Mouse (Mus musculus): Measurements from ENCODE around the gene Ppp6r1. TPM values are rescaled to one million over a fixed set of nuclear protein-coding genes. Genes with fewer than 3 reads are reported as not detected.

Gene Ppp6r1
- total RNA-seq, 2 experiments from 2014 or later, result 74.9 to 76.3 TPM

DNA sequence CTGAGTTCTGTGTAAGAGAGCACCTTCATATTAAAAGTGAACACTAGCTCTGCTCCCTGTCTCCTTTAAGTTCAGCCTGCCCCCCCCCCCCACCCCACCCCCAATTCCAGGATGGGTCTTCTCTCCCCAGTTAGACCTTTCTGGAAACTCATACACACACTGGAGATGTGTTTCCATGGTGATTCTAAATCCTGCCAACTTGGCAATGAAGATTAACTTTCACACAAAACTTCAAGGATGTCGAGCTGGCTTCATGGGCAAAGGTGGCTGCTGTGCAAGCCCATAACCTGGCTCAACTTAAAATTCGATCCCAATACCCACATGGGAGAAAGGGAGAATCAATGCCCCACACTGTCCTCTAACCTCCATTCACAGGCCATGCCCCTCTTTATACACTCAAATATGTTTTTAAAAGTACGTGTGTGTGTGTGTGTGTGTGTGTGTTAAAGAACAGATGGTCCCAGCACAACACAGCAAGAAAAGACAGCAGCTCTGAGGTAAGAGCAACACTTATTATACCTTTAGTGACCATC lies 1.2 kb upstream of the Ppp6r1 start:
- no peak for DNase-seq (ENCODE audit: low spot score)
- intact Hi-C loops (cut with DNase I), result loop anchor here (2.0 to 10.0 kb wide), 4 partner anchors 25 to 955 kb away; partner anchors contain the start of genes Hspbp1, Rps9 and Ube2s

DNA sequence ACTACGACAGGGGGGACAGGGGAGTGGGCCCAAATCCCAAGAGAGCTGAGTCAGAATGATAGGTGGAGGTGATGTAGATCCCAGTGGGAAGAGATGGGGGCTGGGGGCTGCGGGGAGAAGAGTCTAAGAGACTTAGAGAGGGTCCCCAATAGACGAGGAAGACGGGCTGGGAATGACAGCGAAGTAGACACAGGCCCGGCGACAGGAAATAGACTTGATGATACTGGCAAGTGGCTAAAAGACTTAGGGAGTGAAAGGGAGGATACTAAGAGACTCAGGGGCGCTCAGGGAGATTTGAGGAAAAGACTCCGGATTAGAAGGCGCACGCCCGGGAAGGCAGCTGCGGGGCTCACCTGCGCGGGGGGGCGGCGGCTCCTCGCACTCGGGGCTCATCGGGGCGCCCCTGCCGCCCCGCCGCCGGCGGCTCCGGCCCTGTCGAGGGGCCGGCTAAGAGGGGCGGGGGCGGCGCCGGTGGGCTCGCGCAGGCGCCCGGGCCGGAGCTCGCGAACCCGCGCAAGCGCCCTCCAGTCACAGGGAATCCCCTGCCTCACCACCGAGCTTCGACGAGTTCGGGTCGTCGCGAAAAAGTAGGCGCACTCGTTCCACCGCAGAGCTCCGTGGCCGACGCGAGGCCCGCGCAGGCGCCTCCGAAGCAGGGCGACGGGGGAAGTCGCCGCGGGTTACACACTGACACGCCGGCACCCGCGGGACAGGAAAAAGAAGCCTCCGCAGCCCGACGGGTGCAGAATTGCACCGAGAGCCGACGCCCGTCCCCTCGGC lies 501 bp downstream of the Ppp6r1 start:
- intact Hi-C loops (cut with DNase I), result loop anchor here (2.0 to 10.0 kb wide), 4 partner anchors 26 to 954 kb away; partner anchors contain the start of genes Hspbp1, Rps9 and Ube2s
- no peak for DNase-seq (ENCODE audit: low spot score)

DNA sequence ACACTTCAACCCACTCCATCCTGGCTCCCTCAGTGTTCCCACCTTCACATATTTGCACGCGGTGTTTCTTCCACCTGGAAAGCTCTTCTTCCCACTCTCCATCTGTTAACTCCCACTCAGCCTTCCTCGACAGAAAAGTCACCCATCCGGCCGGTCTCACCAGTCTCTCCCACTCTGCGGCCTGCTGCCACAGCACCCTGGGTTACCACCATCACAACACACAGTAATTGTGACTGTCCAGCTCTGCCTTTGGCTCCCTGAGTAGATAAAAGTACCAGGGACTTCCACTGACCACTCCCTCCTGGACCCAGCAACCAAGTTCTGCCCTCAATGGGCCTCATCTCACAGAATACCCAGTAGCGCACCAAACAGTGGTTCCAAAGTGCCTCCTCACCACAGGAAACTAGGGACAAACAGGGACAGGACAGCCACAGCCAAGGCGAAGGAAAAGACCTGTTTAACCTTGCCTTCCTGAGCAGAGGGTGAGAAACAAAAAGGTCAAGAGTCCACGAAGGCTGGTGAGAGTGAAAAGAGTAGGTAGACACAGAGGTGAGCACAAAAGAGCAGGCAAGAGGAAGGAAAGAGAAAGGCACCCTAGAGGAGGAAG lies 1.2 kb downstream of the Ppp6r1 start:
- intact Hi-C loops (cut with DNase I), result loop anchor here (2.0 to 10.0 kb wide), 4 partner anchors 27 to 953 kb away; partner anchors contain the start of genes Hspbp1, Rps9 and Ube2s

DNA sequence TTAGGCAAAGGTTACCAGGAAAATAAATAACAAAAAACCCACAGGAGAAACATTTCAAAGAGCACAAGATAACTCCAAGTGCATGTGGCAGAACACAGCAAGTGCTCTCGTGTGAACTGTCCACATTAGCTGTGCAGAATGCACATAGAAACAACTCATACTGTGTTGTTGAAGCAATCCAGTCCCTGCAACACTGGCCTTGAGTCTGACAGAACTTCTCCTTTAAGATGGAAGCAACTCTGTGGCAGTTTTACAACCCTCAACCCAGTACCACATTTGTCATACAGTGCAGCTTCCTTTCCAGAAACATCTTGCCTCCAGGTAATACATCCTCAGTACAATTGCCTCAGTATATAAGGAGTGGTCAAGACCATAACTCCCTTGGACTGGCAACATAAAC lies 2.0 kb downstream of the Ppp6r1 start:
- intact Hi-C loops (cut with DNase I), result loop anchor here (5.0 to 10.0 kb wide), 3 partner anchors 155 to 952 kb away; partner anchors contain the start of genes Rps9 and Ube2s
- DNase-seq (ENCODE audit: low spot score), result no peak

More for the DNA sequence above, 1.2 kb downstream of the Ppp6r1 start:
- DNase-seq (ENCODE audit: low spot score), result no peak

DNA sequence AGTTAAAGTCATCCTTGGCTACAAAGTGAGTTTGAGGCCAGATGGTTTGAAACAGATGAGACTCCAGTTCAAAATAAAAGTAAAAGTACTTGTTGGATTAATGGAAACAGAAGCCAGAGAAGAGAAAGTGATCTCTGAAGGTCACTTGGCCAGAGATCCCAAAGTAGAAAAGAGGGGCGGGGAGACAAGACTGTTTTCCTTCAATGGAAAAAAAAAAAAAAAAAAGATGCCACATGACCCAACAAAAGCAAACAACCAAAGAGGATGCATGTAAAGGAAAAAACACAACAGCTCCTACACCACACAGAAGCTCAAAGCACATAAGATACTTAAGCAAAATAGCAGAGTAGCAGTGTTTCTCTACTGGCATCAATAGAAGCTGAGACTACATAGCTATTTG lies 2.9 kb downstream of the Ppp6r1 start:
- intact Hi-C loops (cut with DNase I), result loop anchor here (5.0 to 10.0 kb wide), 3 partner anchors 156 to 951 kb away; partner anchors contain the start of genes Rps9 and Ube2s
- no peak for DNase-seq (ENCODE audit: low spot score)

DNA sequence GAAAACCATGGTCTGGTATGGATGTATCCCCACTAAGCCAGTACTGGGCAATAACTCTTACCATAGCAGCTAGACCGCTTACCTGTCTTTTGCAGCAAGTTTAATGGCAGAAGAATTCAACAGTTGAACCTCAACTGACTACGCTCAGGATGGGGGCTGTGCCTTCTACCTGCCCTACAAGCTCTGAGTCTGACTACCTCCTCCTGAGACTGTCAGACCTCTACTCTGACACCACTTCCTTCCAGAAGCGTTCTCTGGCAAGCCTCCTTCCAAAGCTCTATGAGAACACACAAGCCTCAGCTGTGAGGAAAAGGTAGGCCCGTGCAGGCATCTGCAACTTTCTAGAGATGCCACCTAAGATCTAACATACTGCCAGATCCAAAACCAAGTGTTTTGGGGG lies 3.4 kb downstream of the Ppp6r1 start:
- intact Hi-C loops (cut with DNase I), result loop anchor here (5.0 to 10.0 kb wide), 3 partner anchors 157 to 951 kb away; partner anchors contain the start of genes Rps9 and Ube2s
- DNase-seq (ENCODE audit: low spot score), result no peak

DNA sequence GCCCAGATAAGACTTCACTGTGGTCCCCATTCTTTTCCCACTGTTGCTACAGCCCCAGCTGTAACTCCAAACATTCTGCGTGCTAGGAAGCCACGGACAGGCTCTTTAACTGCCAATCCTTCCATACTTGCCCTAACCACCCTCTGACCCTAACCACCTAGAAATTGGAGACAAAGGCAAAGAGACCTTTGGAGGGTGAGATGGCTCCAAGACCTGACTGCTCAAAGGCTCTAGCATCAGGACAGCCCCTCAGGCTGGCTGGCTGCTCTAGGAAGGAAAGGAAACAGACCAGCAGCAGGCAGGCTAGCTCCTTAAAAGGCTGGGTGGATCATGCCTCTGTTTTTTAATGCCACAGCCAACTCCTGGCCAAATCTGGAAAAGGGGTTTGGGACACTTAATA lies 4.6 kb downstream of the Ppp6r1 start:
- intact Hi-C loops (cut with DNase I), result loop anchor here (10.0 kb wide), 2 partner anchors 509 to 949 kb away; partner anchors contain the start of gene Rps9
- DNase-seq (ENCODE audit: low spot score), result no peak

DNA sequence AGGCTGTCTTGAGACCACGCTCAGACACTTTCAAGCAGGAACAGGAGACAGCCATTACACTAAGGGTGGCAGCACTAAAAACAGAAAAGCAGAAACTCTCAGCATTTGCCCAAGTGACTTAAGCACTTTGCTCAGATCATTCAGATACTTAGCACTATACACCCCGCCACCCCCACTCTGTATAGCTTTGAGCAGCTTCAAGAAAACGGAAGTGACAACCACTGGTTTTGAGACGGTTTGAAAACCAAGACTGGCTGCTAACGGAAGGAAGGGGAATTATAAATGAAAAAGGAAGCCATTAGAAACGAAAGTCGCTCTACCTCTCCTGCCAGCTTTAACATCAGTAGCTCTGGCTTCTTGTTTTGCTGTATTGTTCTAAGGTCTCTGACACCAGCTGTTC lies 5.0 kb downstream of the Ppp6r1 start:
- no peak for DNase-seq (ENCODE audit: low spot score)
- intact Hi-C loops (cut with DNase I), result loop anchor here (10.0 kb wide), 2 partner anchors 509 to 949 kb away; partner anchors contain the start of gene Rps9

DNA sequence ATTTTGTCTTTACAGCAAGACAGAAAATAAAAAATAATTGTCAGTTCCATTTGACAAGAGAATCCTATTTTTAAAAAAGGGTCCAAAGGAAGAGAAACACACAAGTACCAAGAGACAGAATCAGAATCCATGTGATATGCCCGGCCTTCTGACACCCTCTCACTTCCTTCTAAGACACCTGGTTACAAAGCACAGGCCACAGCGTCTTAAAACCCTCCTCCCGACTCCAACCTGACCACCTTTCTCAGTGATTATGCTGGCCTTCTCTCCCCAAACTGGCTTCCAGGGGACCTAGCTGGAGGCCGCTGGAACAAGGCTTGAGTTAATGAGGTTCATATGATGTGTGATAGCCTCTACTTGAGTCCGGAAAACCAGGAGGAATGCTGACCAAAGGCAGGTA lies 5.5 kb downstream of the Ppp6r1 start:
- intact Hi-C loops (cut with DNase I), result loop anchor here (10.0 kb wide), 2 partner anchors 509 to 949 kb away; partner anchors contain the start of gene Rps9
- DNase-seq (ENCODE audit: low spot score), result no peak

DNA sequence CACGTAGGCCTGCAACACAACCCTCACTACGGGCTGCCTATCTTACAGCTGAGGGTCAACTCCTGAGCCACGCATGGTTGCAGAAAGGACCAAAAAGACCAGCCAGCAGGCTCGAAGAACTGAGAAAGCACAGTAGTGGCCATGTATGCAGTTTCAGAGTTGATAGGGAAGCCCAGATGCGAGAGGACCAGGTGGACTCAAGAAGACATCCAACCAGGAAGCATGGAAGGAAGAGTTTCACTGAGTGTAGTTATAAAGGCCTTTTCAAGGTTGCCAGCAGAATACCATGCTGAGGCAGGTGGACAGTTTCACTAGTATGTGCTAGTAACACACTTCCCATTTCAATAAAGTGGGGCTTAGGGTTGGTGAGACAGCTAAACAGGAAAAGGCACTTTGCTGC lies 6.1 kb downstream of the Ppp6r1 start:
- no peak for DNase-seq (ENCODE audit: low spot score)
- intact Hi-C loops (cut with DNase I), result loop anchor here (10.0 kb wide), 2 partner anchors 508 to 948 kb away; partner anchors contain the start of gene Rps9

DNA sequence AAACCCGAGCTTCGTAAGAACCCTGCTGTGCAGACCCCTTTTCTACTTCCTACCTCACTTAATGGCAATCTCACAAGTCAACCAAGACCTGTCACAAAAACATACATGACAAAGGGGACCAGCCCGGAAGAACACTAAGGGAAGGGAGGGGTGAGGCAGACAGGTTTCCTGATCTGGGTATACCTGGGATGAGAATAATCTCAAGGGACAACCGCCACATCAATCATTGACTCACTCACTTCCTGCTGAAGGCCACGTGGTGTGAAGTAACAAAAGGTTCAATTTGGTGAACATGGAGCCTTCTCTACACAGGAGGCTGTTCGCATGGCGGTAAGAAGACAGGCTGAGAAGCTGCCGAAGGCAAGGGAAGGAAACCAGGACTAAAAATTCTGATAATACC lies 7.2 kb downstream of the Ppp6r1 start:
- DNase-seq (ENCODE audit: low spot score), result no peak
- intact Hi-C loops (cut with DNase I), result loop anchor here (10.0 kb wide), 2 partner anchors 507 to 947 kb away; partner anchors contain the start of gene Rps9

DNA sequence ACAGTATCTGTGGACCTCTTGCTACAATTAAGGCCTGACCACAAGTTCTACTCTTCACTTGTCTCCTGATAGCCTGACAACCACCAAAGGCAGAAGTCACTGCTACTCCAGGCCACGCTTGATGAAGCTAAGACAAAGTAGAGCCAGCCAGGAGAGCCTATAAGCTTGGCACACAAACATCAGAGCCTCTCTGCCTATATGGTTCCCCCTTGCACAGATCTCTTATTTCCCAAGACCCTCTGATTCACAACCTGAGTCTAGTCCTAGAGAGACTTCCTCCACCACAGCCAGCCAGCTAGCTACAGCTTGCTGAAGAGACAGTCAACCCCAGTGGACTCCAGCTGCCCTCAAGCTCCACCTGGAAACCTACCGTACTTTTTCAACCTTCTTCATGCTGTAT lies 10.8 kb downstream of the Ppp6r1 start:
- DNase-seq (ENCODE audit: low spot score), result no peak
- intact Hi-C loops (cut with DNase I), result no loop called here

DNA sequence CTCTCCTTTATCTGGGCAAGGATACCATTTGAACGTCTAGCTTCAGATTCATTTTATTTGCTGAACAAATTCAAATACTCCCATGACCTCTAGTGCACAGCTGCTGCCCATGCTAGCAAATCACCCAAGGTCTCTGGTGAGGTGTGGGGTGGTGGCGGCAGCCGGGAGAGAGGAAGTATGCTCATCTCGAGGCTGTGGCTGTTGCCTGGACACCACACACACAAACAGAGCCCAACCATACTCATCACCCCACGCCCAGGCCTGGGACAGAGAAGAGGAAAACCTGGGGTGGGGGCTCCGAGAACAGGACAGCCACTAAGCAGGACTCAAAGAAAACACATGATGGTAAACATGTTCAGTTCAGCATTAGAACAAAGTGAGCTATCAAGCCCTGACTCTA lies 11.5 kb downstream of the Ppp6r1 start:
- DNase-seq (ENCODE audit: low spot score), result peak; percentile 27
- intact Hi-C loops (cut with DNase I), result no loop called here

DNA sequence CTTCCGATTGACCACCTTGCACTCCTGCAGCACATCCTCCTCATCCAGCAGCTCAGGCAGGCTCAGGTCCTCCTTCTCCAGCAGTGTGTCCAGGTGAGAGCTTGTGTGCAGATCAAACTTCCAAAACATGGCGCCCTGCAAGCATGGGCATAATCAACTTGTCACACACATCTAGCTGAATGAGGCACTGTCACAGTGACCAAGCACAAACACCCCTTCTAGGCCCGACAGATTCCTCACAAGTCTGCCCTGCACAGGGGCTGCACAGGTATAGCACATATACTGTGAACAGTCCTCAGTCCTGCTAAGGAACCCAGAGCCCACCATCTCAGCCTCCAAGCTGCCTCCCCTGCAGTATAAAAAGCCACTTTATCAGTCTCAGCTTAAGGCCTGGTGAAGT lies 12.0 kb downstream of the Ppp6r1 start:
- intact Hi-C loops (cut with DNase I), result no loop called here
- no peak for DNase-seq (ENCODE audit: low spot score)

DNA sequence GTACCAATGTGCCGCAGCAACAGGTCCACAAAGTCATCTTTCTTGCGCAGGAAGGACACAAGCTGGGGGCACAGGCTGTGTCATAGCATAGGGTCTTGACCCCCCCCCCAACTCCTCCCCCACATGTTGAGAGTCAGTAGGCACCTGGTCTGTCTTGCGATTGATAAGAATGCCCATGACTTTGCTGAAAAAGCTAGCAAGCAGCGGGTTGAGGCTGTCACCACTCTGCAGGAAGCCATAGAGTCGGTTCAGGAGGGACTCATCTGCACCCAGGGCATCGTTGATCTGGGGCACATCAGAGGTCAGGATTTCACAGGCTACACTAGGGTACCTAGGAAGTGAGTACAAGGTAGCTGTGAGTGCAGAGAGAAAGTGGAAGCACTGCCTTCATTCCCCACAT lies 15.6 kb downstream of the Ppp6r1 start:
- DNase-seq (ENCODE audit: low spot score), result no peak
- intact Hi-C loops (cut with DNase I), result no loop called here

DNA sequence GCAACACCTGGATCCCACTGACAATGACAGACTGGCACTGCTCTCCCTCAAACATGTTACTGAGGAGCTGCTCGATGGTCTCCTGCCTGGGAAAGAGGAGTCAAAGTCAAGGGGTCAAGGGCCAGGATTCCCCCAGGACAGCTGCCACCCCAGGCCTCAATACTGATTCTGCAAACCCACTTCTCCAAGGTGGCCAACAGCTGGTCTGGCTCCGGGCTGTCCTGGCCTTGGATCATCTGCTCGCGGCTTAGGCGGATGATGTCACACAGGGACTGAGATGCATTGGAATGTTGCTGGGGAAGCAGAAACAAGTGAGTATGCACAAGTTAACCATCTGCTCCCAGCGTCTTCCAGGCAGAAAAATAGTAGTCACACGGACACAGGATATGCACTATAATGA lies 16.9 kb downstream of the Ppp6r1 start:
- intact Hi-C loops (cut with DNase I), result no loop called here
- DNase-seq (ENCODE audit: low spot score), result no peak

DNA sequence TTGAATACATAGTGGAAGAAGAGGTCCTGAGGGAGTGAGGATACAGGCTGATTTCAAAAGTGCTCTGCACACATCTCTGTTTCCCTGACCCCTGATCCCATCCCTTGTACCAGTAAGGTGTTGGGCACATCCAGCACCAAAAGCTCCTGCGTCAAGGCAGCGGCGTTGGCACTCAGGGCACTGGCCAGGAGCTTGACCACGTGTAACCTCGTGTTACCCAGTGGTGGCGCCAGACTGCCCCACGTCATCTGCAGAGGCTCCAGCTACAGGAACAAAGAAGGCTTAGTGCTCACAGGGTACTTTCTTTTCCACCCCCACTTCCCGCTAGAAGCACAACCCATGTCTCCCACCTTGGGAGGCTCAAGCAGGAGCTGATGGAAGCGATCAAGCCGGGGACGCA lies 17.7 kb downstream of the Ppp6r1 start:
- intact Hi-C loops (cut with DNase I), result no loop called here
- no peak for DNase-seq (ENCODE audit: low spot score)

DNA sequence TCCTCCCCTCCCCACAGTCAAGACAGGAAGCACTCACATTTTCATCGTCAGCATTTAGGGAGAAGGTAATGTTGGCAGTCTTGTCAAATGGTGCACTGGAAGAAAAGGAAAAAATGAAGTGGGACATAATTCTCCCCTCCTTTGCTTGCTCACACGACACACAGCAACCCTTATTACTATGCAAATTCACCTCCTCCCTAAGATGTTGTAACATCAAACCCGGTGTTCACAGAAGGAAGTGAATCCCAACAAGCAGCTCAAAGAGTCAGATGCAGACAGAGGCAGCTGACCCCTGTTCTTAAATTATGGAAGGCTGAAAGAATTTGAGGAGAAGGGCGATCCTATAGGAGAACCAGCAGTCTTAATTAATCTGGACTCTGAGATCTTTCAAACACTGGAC lies 22.6 kb downstream of the Ppp6r1 start:
- intact Hi-C loops (cut with DNase I), result no loop called here
- DNase-seq (ENCODE audit: low spot score), result no peak

DNA sequence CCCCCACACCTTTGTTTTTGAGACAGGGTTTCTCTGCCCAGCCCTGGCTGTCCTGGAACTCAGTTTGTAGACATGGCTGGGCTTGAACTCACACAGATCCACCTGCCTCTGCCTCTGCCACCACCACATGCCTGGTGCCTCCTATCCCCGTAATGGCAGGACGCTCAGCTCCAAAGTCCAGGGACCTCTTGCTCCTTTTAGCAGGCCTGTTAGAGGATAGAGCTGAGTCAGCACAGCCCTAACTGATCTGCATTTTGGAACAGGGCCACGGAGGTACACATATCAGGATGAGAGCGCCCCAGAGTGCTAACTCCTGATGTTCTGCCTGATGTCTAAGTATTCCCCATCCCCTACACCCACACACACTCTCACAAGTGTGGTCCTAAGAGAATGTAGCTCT lies 27.8 kb downstream of the Ppp6r1 start, which contains the start of gene Tmem86b:
TSS of gene Tmem86b (minus strand) at position 392 of the 400 bp plus-strand sequence.
- DNase-seq (ENCODE audit: low spot score), result no peak
- intact Hi-C loops (cut with DNase I), result no loop called here

DNA sequence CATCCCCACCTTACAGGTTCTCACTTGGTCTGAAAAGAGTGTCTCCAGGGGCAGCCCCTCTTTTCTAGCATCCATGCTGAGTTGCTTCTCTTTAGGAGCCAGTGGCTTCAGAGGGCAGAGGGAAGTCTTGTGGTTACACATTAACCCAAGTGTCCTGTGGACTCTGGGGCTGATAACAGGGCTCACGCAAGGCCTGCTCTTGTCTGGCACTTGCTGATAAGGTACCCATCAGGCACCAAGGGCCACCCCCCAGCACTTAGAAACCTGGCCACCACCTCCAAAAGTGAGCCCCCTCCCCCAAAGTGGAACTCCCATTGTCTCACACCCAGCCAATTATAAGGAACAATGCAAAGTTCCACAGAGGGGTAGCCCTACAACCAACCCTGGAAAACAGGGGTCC lies 28.6 kb downstream of the Ppp6r1 start:
- no peak for DNase-seq (ENCODE audit: low spot score)
- intact Hi-C loops (cut with DNase I), result no loop called here
